Mouse (Mus musculus): ENCODE measurements around the gene Sin3a. TPM values are rescaled to one million over a fixed set of nuclear protein-coding genes. Genes with fewer than 3 reads are reported as not detected.

The Sin3a gene
- total and polyA plus RNA-seq, 3 experiments, result 22.4 to 50.5 (median 28.7) TPM

- H3K4me1 ChIP-seq (ENCODE audit: control insufficient read depth, insufficient read depth, low read length), result no peaks in the 10 kb centered on the region
- H3K79me2 ChIP-seq (replicated peaks; ENCODE audit: control insufficient read depth, insufficient read depth, low read length), result no peaks in the 10 kb centered on the region
- no peak for DNase-seq
- no peak overlapping the region for H3K9ac ChIP-seq (ENCODE audit: low read depth, low read length)
- no peaks in the 10 kb centered on the region for H3K27me3 ChIP-seq (ENCODE audit: control insufficient read depth, insufficient read depth, low read length)
- H3K36me3 ChIP-seq (ENCODE audit: control insufficient read depth, insufficient read depth, low read length), result no peaks in the 10 kb centered on the region
- no peak for TF ChIP-seq EP300 (IDR thresholded peaks at IDR 0.05; ENCODE audit: insufficient read depth, low read depth, low read length)
- no peak for TF ChIP-seq CTCF (IDR thresholded peaks at IDR 0.05)
- no peak for TF ChIP-seq POLR2A (IDR thresholded peaks at IDR 0.05; ENCODE audit: insufficient read depth, low read depth, low read length)
- H3K27ac ChIP-seq, result no peak overlapping the region
- no peak overlapping the region for H3K4me3 ChIP-seq
- intact Hi-C loops (cut with DNase I), result no loop called here
- 30% methylated on average over 2 of the region's 2 CpGs for WGBS
Observed at GRCm38 (mm10) chr9:57163137-57163536, 91.3 kb downstream of the Sin3a start.

- intact Hi-C loops (cut with DNase I), result no loop called here
- no peaks in the 10 kb centered on the region for H3K79me2 ChIP-seq (replicated peaks; ENCODE audit: control insufficient read depth, insufficient read depth, low read length)
- no peaks in the 10 kb centered on the region for H3K27me3 ChIP-seq (ENCODE audit: control insufficient read depth, insufficient read depth, low read length)
- WGBS, result 76% methylated on average over 2 of the region's 2 CpGs
- no peaks in the 10 kb centered on the region for H3K4me1 ChIP-seq (ENCODE audit: control insufficient read depth, insufficient read depth, low read length)
- no peak overlapping the region for H3K27ac ChIP-seq
- no peaks in the 10 kb centered on the region for H3K36me3 ChIP-seq (ENCODE audit: control insufficient read depth, insufficient read depth, low read length)
- TF ChIP-seq CTCF (IDR thresholded peaks at IDR 0.05) (no peak), EP300 (IDR thresholded peaks at IDR 0.05; ENCODE audit: insufficient read depth, low read depth, low read length) (no peak), POLR2A (IDR thresholded peaks at IDR 0.05; ENCODE audit: insufficient read depth, low read depth, low read length) (no peak)
- H3K4me3 ChIP-seq, result no peak overlapping the region
- DNase-seq, result no peak
- no peak overlapping the region for H3K9ac ChIP-seq (ENCODE audit: low read depth, low read length)
Observed at GRCm38 (mm10) chr9:57166173-57166572, 94.3 kb downstream of the Sin3a start.

- DNase-seq, result no peak
- Histone ChIP-seq H3K4me1 (ENCODE audit: control insufficient read depth, insufficient read depth, low read length) (no peaks in the 10 kb centered on the region), H3K79me2 (replicated peaks; ENCODE audit: control insufficient read depth, insufficient read depth, low read length) (no peaks in the 10 kb centered on the region), H3K4me3 (no peak overlapping the region), H3K27me3 (ENCODE audit: control insufficient read depth, insufficient read depth, low read length) (no peaks in the 10 kb centered on the region), H3K27ac (no peak overlapping the region), H3K9ac (ENCODE audit: low read depth, low read length) (no peak overlapping the region), H3K36me3 (ENCODE audit: control insufficient read depth, insufficient read depth, low read length) (no peaks in the 10 kb centered on the region)
- no peak for TF ChIP-seq CTCF (IDR thresholded peaks at IDR 0.05)
- no peak for TF ChIP-seq POLR2A (IDR thresholded peaks at IDR 0.05; ENCODE audit: insufficient read depth, low read depth, low read length)
- TF ChIP-seq EP300 (IDR thresholded peaks at IDR 0.05; ENCODE audit: insufficient read depth, low read depth, low read length), result no peak
- intact Hi-C loops (cut with DNase I), result no loop called here
- 65% methylated on average over 5 of the region's 5 CpGs for WGBS
Observed at GRCm38 (mm10) chr9:57168411-57168810, 96.6 kb downstream of the Sin3a start.

Other genes starting within 250 kb of the Sin3a start
- gene Odf3l1, start 207.4 kb upstream of the Sin3a start, total RNA-seq (2021), result not detected
- 1.5 and 1.6 TPM in 2 replicates for gene Odf3l1, start 207.4 kb upstream of the Sin3a start, polyA plus RNA-seq (2012; rRNA removed)
- 10 to 100 TPM; 12.7 to 13.7 TPM for gene Cspg4, start 207.0 kb upstream of the Sin3a start, total RNA-seq (2021)
- 15.7 and 17.1 TPM in 2 replicates for gene Cspg4, start 207.0 kb upstream of the Sin3a start, polyA plus RNA-seq (2012; rRNA removed)
- gene Snx33, start 143.7 kb upstream of the Sin3a start, total RNA-seq (2021), result 10 to 100 TPM in 1 of 2 experiments, 1 to 10 TPM in 1; 6.7 to 10.0 TPM
- 7.8 and 8.8 TPM in 2 replicates for gene Snx33, start 143.7 kb upstream of the Sin3a start, polyA plus RNA-seq (2012; rRNA removed)
- 10 to 100 TPM; 54.0 to 63.3 TPM for gene Imp3, start 134.6 kb upstream of the Sin3a start, total RNA-seq (2021)
- gene Imp3, start 134.6 kb upstream of the Sin3a start, polyA plus RNA-seq (2012; rRNA removed), result 75.6 and 87.1 TPM in 2 replicates
- 10 to 100 TPM in 1 of 2 experiments, 1 to 10 TPM in 1; 9.3 to 10.2 TPM for gene Snupn, start 121.2 kb upstream of the Sin3a start, total RNA-seq (2021)
- gene Snupn, start 121.2 kb upstream of the Sin3a start, polyA plus RNA-seq (2012; rRNA removed), result 5.7 and 9.5 TPM in 2 replicates
- gene Ptpn9, start 77.1 kb upstream of the Sin3a start, total RNA-seq (2021), result 1 to 10 TPM; 8.2 to 9.5 TPM
- 7.5 and 13.6 TPM in 2 replicates for gene Ptpn9, start 77.1 kb upstream of the Sin3a start, polyA plus RNA-seq (2012; rRNA removed)
- 10 to 100 TPM; 44.1 to 47.6 TPM for gene Man2c1, start 58.6 kb downstream of the Sin3a start, total RNA-seq (2021)
- 124 and 128 TPM in 2 replicates for gene Man2c1, start 58.6 kb downstream of the Sin3a start, polyA plus RNA-seq (2012; rRNA removed)
- gene Neil1, start 76.3 kb downstream of the Sin3a start, total RNA-seq (2021), result 1 to 10 TPM; 5.4 to 5.9 TPM
- 8.0 and 8.2 TPM in 2 replicates for gene Neil1, start 76.3 kb downstream of the Sin3a start, polyA plus RNA-seq (2012; rRNA removed)
- 10 to 100 TPM; 28.2 to 30.1 TPM for gene Commd4, start 86.3 kb downstream of the Sin3a start, total RNA-seq (2021)
- 53.5 and 58.0 TPM in 2 replicates for gene Commd4, start 86.3 kb downstream of the Sin3a start, polyA plus RNA-seq (2012; rRNA removed)
- gene Trcg1, start 164.5 kb downstream of the Sin3a start, total RNA-seq (2021), result not detected
- not detected in 2 replicates for gene Trcg1, start 164.5 kb downstream of the Sin3a start, polyA plus RNA-seq (2012; rRNA removed)
- gene 1700017B05Rik, start 190.6 kb downstream of the Sin3a start, total RNA-seq (2021), result 10 to 100 TPM in 1 of 2 experiments, 1 to 10 TPM in 1; 8.6 to 11.8 TPM
- gene 1700017B05Rik, start 190.6 kb downstream of the Sin3a start, polyA plus RNA-seq (2012; rRNA removed), result 6.1 and 6.5 TPM in 2 replicates

All from heart, adult 2 months (tissue).